Mouse (Mus musculus): ENCODE measurements around the gene Gm21874. TPM values are rescaled to one million over a fixed set of nuclear protein-coding genes. Genes with fewer than 3 reads are reported as not detected.
"Not testable (repeated sequence)": the region's sequence is repeated elsewhere in the genome, so short reads cannot be mapped to it uniquely, and the experiment has no call there.

The Gm21874 gene
- not detected in 2 replicates for polyA plus RNA-seq (2015; fragmentation: Nextera tagmentation; extraction: Ambion mirVana)

DNA sequence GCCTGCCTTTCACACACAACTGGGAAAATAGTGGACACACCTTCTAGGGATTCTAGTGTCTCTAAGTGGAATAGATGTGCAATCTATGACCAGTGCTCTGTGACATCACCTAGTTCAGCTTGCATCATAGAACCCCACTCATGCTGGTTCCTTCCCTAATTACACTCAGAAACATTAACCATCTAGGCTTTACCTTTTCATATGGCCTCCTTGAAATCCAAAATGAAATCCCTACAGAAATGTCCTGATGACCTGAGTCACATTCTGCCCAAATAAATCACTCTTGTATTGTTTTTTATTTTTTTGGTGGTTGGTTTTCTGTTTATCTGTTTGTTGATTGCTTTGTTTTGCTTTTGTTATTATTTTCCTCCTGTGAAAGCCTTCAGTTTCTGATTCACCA is at the start of gene Gm21874:
Gene Gm21874, minus strand, starts transcription at position 101 of the 400 bp plus-strand sequence.
- H3K36me3 ChIP-seq; H3K4me3 ChIP-seq; ATAC-seq (ENCODE audit: low FRiP score); H3K27me3 ChIP-seq; H3K27ac ChIP-seq; H3K4me2 ChIP-seq; H3K9ac ChIP-seq; H3K4me1 ChIP-seq (replicated peaks); H3K9me3 ChIP-seq: not testable (repeated sequence)

Other genes with a start within 250 kb of the Gm21874 start
- gene Gm21721, start 214.0 kb downstream of the Gm21874 start, polyA plus RNA-seq (2015; fragmentation: Nextera tagmentation; extraction: Ambion mirVana), result not detected in 2 replicates
- not detected in 2 replicates for gene Gm21812, start 69.0 kb downstream of the Gm21874 start, polyA plus RNA-seq (2015; fragmentation: Nextera tagmentation; extraction: Ambion mirVana)